Mouse (Mus musculus) fat pad, adult 2 months (tissue): ENCODE results near the gene Gm11634.
"Not testable (repeated sequence)": the region's sequence is repeated elsewhere in the genome, so short reads cannot be mapped to it uniquely, and the experiment has no call there.

Experiments
- DNase-seq: peaks from one replicate; pipeline ENCODE4 v3.0.0-alpha.2; 2011; ENCODE audit warnings: low read depth, low spot score; ENCODE audit errors: extremely low read depth

The Gm11634 gene

DNA sequence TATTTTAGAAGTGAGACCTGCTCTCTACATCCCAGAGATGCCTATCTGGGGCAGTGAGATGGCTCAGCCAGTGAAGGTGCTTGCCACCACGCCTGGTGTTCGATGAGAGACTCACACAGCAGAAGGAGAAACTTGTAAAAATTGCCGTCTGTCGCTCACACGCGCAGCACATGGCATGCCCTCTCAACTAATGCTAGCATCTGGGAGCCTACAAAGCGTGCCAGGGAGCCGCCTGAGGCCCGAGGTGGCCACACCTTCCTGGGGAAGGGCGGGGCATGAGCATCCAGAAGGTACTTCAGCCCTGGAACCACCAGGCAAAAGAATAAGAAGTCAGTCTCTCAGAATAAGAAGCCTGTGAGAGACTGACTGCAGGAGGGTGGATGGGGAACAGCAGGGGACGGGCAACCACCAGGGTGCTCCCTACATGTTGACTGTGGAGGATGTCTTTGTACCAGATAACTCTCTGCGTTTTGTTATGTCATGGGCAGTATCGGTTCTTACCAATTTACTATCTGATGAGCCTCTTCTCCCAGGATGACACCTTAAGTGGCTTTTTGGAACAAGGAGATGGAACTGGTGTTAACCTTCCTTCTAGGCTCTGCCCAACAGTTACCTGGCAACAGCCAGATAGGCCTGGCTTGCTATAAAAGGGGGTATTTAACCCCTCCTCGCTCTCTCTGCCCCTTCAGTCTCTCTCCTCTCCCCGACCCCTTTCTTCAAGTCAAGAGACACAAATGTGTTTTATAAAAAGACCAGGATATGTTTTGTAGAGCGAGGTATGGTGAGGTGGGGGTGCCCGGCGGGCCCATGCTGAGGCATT, 18.1 kb upstream of the Gm11634 start:
- DNase-seq, result no peak

GRCm38 (mm10) chr11:101616104-101616503, 17.0 kb upstream of the Gm11634 start:
- DNase-seq, result no peak

GRCm38 (mm10) chr11:101615380-101615779, 16.3 kb upstream of the Gm11634 start:
- no peak for DNase-seq

GRCm38 (mm10) chr11:101614116-101614515, 15.1 kb upstream of the Gm11634 start:
- no peak for DNase-seq

- no peak for DNase-seq
Observed at GRCm38 (mm10) chr11:101613596-101613995, 14.5 kb upstream of the Gm11634 start.

GRCm38 (mm10) chr11:101610445-101610844, 11.4 kb upstream of the Gm11634 start:
- DNase-seq, result no peak

DNA sequence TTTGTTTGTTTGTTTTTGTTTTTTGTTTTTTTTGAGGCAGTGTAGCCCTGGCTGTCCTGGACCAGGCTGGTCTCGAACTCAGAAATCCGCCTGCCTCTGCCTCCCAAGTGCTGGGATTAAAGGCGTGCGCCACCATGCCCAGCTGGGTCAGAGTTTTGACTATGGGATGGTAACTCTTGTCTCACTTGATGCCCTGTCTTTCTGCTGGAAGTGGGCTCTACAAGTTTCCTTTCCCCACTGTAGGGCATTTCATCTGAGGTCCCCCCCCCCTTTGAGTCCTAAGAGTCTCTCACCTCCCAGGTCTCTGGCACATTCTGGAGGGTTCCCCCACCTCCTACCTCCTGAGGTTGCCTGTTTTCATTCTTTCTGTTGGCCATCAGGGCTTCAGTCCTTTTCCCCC, 8.1 kb upstream of the Gm11634 start:
- DNase-seq, result not testable (repeated sequence)

GRCm38 (mm10) chr11:101604531-101605453, 5.7 kb upstream of the Gm11634 start:
- DNase-seq, result not testable (repeated sequence)

DNA sequence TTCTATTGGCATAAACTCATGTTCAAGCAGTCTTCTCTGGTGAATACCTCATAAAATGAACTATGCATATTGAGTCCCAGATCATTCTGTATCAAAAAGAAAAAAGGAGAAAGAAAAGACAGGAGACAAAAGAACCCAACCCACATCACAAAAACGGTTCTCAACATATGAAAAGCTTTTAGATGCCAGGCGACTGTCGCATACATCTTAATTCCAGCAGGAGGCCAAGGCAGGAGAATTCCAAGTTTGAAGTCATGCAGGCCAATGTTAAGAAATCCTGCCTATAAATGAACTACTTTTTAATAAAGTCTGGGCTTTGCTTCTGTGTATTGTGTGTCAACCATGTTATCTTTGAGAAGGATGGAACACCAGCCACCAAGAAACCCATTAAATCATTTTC, 5.1 kb upstream of the Gm11634 start:
- no peak for DNase-seq

DNA sequence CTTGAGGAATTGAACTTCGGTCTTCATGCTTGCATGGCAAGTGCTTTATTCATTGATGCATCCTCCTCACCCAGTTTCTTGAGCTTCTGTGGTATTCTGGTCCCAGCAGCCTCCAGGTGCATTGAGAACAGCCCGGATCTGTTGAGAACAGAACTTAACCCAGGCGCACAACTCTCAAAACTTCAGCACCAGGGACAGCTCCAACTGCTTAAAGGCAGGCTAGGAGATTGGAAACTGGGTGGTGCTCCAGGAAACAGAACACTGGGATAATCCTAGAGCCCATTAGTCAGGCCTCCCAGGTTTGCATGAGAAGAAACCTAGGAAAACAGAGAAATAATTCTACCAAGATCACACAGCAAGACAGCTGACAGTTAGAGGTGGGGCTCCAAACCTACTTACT, 3.4 kb upstream of the Gm11634 start:
- no peak for DNase-seq

DNA sequence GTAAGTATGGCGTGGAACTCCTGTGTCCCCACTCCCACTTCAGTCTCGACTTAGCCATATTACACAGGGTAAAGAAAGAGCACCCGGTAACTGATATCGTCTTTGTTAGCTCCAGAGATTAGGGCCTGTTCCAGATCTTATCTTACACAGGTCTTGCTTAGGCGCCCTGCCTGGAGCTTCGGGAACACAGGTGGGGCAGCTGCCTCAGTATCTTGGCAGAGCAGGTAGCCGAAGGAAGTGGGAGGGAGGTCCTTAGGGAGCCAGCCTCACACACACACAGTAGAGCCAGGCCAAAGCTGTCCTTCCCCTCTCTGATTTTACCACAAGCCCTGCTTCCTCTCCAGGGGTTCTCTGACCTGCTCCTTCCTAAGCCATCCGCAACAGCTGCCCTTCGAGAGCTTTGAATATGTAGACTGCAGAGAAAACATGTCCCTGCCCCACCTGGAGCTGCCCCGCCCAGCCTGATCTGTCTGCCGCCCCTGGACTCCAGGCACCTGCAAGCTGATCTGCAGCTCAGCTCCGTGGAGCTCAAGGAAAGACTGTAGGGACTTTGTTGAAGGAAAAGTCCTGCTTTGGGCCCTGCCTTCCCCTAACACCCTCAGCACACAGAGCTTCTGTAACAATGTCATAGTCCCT, 8.9 kb downstream of the Gm11634 start:
- DNase-seq, result no peak

- no peak for DNase-seq
Observed at GRCm38 (mm10) chr11:101589444-101589843, 9.6 kb downstream of the Gm11634 start.

GRCm38 (mm10) chr11:101588868-101589267, 10.2 kb downstream of the Gm11634 start:
- no peak for DNase-seq

GRCm38 (mm10) chr11:101587676-101588075, 11.4 kb downstream of the Gm11634 start:
- DNase-seq, result peak; percentile 36

DNA sequence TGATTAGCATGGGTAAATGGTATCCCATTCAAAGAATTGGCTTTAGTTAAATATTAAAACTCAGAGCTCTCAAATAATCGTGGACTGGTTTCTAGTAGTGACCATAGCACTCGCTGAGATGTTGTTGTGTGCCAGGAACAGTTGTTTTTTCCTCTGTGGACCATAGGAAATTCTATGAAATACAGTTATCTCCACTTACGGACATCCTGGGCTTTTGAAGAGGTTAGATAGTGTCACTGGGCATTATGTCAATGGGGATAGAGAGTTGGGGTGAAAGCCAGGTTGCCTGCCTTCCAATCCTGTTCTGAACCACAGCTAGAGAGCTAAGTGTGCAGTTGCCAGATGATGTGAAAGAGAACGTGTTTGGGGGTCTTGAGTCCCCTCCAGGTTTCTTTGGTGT, 13.3 kb downstream of the Gm11634 start:
- no peak for DNase-seq

- not testable (repeated sequence) for DNase-seq
Observed at GRCm38 (mm10) chr11:101585031-101585430, 14.0 kb downstream of the Gm11634 start.

GRCm38 (mm10) chr11:101583205-101583604, 15.9 kb downstream of the Gm11634 start:
- DNase-seq, result no peak

DNA sequence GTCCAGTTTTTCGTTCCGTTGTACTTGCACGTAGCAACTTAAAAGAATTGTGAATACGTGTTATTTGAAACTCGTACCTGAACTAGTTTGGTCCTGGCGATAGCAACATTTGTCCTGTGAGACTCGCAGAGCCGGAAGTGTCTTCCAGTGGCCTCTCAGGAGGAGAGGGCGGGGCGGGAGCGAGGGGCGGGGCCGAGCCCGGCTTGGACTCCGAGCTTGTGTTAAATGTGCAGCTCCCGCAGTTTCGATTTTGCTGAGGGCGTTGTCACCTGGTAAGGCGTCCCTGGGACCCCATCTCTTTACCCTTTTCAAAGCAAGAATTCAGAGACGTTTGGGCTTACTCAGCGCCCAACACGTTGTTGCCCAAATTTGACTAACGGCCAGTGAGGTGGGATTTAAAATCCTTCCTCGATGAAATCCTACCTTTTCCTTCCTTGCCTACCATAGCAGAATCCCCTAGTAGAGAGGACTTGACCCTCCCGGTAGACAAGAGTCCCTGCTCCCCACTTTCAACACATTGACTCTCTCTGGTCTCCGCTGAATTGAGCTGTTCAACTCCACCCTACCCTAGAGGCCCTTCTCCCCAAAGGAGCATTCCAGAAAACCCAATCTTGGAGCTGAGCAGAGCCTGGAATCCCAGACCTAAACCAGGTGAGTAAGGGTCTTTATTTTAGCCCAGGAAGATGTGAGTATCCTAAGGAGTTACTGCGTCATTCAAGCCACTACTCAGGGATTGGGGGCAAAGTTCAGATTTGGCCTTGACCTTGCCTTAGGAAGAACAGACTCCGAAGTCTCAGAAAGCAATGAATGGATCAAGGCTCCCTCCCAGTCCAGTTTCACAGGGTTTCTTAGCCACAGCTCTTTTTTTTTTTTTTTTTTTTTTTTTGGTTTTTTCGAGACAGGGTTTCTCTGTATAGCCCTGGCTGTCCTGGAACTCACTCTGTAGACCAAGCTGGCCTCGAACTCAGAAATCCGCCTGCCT, 16.7 kb downstream of the Gm11634 start, which contains the start of gene Tmem106a:
TSS of gene Tmem106a (plus strand) at position 189 of the 982 bp plus-strand sequence.
- DNase-seq, result no peak

DNA sequence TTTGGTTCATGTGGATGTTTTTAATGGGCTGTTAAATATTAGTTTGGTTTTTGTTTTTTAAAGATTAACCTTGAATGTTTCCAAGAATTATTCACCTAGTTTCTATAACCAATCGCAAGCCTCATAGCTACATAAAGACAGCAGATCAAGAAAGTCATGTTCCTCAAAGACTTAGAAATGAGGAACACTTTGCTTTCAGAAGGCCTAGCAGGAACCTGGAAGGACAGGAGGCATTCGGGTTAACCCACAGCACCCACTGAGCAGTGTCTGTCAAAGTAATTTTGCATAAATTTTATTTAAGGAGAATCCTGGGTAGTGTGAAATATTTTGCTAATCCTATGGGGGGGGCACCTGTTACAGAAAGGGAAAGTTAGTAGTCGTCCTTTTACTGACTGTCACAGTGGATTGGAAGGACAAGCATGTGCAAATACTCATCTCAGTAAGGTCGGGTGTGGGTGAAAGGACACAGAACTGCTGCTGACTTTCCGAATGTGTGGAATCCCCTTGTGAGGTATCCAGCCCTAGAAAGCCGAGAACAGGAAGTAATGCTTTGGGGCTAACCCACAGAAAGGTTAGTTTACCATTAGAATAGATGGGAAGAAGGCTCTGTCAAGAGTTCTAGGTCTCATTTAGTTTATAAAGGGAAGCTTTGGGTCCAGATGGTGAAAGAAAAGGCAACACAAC, 17.8 kb downstream of the Gm11634 start:
- DNase-seq, result no peak

DNA sequence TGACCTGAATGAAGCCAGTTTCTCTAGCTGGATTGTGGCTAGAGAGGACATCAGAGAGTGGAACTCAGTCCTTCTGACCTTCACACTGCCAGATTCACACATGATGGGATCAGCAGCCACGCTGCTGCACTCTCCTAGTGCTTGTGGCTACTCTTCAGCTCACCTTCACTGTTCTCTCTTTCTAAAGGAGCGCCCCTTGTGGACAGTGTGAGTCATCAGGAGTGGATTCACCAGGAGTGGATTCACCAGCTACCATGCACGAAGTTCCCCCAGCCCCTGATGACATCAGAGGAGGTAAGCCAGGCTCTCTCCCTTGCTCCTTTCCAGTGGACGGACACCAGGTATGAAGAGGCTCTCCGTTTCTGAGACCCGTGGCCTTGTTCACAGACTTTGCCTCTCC, 22.9 kb downstream of the Gm11634 start:
- DNase-seq, result no peak
